Mouse (Mus musculus): Measurements from ENCODE around the gene Atp8b2. TPM values are rescaled to one million over a fixed set of nuclear protein-coding genes. Genes with fewer than 3 reads are reported as not detected.

Atp8b2 gene
- total RNA-seq, 2 experiments from 2014 or later, result 39.5 to 45.4 TPM

DNA sequence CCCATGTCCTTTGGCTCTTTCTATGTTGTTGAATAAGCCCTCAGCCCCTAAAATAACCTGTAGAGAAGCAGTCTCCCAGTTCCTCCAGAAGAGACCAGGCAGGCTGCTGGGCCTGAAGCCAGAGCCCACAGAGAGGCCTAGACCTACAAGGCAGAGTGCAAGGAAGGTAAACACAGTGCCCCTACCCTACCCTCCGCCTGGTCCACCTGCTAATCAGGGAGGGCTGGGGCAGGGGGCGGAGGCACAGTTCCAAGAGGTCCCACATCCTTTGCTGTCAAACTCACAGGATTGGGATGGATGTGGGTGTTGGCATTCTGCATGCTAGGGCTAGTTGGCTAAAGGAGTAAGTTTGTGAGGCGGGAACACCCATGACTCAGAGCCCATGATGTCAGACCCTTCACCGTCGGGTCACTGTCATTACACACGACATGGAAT is 51.2 kb downstream of the Atp8b2 start:
- intact Hi-C loops (cut with DNase I), result loop anchor here (2.0 to 5.0 kb wide), 2 partner anchors 35 to 51 kb away; no protein-coding TSS in a partner anchor
- DNase-seq, result no peak

DNA sequence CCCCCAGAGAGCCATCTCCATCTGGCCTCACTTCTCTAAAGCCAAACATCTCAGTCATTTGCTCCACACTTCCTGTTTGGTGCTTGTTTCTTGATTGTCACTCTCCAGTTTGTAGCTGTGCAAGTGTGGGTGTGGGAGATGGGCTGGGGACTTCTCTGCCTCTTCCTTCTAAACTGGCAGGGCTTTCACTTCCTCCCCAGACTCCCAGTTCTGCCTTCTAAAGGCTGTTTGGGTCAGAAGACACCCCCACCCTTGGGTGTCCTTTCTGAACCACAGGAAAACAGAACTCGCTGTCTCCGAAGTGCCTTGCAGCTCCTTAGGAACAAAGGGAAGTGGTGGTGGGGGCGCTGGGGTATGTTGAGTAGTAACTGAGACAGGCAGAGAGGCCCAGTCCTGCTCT is 52.1 kb downstream of the Atp8b2 start:
- intact Hi-C loops (cut with DNase I), result loop anchor here (5.0 kb wide), 1 partner anchor 34 kb away; no protein-coding TSS in a partner anchor
- DNase-seq, result no peak

DNA sequence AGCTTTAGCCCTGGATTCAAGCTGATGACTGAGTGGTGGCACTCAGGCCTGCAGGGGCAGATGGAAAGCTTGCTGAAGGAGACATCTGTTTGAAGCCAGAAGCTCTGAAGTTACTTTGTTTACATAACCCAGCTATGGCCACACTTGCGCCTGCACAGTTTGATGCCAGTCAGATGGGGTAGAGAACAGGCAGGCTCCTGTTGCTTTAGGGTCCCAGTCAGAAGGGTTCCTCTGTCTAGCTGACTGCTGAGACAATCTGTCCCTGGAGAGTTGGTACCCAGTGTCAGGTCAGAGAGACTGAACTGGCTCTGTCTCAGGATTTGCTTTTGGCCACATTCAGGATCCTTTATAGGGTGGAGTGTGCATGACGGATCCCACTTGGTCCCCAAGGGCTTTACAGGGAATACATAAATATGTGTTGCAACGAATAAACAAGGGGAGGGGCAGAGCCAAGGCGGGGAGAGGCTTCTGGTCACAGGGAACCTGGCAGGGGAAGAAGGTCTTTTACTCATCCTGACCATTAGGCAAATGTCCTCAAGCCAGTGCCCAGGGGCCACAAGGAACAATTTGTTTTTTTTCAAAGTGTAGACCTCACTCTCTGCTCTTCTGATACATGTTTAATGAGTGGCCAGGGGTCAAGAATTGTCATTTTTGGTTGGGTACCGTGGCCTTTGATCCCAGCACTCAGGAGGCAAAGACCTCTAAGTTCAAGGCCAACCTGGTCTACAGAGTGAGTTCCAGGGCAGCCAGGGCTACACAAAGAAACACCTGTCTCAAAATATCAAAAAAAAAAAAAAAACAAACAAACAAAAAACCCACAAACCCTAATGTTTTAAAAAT is 53.4 kb downstream of the Atp8b2 start:
- no peak for DNase-seq
- intact Hi-C loops (cut with DNase I), result loop anchor here (5.0 kb wide), 1 partner anchor 33 kb away; no protein-coding TSS in a partner anchor

DNA sequence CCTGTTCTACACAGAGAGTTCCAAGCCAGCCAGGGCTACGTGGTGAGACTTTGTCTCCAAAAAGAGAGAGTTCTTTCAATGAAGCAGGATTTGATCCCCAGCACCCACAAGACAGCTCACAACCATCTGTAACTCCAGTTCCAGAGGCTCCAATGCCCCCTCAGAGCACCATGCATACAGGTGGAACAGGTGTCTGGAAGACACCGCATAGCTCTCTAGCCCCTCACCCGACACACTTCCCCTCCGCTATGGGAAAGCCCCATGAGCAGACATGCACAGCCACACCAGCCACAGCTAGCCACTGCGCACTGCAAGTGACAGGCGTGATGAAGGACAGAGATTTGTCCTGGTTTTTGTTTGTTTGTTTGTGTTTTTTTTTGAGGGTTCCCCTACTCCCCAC is 54.5 kb downstream of the Atp8b2 start:
- intact Hi-C loops (cut with DNase I), result no loop called here
- no peak for DNase-seq

DNA sequence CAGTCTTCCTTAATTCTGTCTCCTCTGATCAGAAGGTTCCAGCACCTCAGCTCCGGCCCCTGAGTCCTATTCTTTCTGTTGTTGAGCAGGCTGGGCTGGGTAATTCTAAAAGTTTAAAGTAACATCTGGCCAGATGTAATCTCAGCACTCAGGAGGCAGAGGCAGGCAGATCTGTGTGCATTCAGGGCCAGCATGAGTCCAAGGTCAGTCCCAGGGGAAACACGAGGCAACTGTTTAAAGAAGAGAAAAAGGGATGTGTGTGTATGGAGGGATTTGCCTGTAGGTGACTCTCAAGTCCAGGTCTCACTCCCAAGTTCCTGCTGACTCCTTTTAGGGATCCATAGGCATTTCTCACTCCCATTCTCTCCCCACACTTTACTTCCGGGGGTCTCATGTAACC is 55.5 kb downstream of the Atp8b2 start:
- intact Hi-C loops (cut with DNase I), result no loop called here
- DNase-seq, result no peak

DNA sequence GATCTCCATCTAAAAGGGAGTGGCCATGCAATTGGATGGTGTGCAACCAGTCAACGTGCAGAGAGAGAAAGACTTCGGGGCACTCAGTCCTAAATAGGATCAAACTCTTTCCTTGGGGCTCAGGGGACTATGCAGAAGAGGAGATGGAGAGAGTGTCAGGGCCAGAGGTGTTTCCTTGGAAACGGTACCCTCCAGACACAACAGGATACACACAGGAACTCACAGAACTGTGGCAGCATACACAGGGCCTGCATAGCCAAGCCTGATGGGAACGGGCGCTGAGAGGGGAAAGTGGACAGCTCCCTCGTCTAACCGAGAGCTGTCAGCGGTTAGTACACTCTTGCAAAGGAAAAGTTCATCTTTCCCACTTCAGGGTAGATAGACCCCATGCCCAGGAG is 63.8 kb downstream of the Atp8b2 start:
- intact Hi-C loops (cut with DNase I), result no loop called here
- DNase-seq, result no peak

DNA sequence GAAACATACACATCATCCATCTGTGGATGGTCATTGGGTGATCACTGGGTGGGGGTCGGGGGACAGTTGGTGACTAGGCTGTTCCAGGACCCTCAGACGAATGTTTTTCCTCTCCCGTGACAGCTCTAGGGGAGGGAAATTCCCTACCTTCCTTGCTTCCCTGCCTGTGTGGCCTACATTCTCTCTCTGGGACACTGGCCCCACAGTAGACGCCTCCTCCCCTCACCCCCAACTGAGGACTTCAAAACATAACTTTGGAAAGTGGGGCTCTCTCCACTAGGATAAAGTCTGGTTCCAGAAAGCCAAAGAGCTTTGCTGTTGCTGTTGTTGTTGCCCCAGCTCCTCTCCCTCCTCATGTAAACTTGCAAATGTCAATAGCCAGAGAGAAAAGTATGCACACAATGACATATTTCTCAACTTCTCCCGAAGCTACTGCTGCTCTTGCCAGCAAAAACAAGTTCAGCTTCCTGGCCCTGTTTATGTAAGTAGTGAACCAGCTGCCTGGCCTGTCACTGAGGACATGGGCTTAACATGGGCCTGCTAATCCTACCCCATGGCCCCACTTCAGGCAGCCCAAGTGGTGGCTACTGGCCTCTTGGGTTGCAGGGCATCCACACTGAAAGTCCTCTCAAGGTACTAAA is 64.3 kb downstream of the Atp8b2 start:
- intact Hi-C loops (cut with DNase I), result no loop called here

DNA sequence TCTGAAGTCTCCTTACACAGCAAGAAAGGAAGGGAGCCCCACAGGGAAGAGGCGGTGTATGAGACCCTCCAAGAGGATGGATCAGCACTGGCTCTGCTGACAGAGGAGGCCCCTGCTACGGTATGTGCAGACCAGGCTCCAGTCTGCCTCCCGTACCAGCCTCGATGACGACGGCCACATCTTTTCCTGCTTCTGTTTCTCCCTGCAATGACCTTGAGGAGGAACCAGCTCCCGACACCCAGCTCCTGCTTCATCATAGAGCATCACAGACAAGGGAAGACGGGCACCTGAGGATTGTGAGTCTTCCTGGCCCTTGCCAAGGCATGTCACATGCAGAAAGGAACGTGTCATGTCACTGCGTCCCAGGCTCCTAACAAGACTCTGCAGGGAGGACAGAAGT is 65.3 kb downstream of the Atp8b2 start:
- no peak for DNase-seq
- intact Hi-C loops (cut with DNase I), result no loop called here

More for the DNA sequence above, 64.3 kb downstream of the Atp8b2 start:
- DNase-seq, result peak; percentile 37 to 46

DNA sequence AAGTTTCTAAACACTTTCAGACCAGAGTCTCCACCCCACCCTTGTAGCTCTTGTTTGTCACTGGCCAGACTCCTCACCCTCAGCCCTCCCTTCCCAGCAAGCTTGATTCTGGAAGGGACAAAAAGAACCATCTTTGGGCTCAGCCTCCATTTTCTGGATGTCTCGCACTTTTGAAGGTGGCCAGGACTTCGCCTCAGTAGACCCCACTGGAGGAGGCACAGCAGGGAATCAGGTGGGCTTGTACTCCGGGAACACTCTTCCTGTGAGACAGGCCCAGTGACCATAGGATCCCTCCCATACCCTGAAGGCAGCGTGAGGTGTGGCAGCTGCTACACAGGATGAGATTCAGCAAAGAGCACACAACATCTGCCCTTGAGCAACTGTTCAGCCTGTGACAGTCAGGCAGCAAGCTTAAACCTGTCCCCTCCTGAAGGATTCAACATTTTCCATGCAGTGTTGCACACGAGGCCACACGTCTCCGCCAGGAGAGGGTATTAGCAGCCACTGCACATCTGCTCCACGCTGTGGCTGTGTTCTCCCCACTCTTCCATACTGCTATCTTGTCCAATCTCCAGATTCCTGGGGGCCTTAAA is 66.0 kb downstream of the Atp8b2 start:
- intact Hi-C loops (cut with DNase I), result no loop called here
- no peak for DNase-seq

DNA sequence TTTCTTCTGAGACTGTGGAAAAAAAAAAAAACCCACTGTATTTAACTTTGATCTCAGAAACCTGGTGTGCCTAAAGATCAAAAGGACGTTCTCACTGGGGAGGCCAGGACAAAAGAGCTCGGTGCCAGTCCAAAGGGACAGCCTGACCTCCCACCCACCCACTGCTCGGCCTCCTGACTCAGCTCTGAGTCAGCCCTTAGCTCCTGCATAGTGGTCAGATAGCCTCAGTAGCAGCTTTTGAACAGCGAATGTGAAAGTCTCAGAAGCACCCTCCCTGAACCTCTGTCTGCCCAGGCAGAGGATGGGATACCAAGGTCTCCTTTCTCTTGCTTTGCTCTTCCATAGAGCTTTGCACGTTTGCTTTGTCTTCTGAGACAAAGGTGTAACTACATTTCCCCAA is 66.7 kb downstream of the Atp8b2 start:
- intact Hi-C loops (cut with DNase I), result no loop called here
- DNase-seq, result no peak

DNA sequence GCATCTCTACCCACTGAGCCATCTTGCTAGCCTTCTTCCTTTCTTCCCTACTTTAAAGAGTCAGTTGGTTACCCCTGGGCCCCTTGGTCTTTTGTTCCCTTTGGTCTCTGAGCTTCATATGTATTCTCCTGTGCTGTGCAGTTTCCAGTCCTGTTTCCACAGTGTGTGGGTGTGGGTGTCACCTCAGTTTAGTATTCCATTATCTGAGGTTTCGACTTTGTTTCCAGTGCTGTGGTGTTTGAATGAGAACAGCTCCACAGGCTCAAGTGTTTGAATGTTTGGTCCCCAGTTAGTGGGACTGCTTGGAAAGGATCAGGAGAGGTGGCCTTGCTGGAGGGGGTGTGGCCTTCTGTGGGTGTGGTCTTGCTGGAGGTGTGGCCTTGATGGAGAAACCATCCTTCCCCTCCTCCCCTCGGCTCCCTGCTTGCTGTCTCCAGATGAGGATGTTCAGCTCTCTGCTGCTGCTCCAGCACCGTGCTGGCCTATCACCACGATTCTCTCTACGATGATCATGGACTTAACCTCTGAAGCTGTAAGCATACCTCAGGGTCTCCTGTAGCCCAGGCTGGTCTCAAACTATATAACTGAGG is 70.7 kb downstream of the Atp8b2 start:
- intact Hi-C loops (cut with DNase I), result no loop called here
- no peak for DNase-seq

DNA sequence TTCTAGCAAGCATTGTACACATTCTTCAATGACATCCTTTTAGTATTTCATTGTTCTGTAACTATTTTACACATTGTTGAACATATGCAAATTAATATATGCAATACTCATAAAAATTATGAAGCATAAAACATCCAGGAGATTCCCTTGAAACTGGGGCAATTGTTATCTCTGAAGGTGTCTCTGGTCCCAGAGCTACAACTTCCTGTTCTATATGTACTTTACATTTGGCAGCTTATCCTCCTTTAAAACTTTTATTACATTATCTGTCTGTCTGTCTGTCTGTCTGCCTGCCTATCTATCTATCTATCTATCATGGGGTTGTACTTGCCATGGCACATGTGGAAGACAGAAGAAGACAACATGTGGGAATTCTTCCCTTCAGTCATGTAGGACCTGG is 71.6 kb downstream of the Atp8b2 start:
- no peak for DNase-seq
- intact Hi-C loops (cut with DNase I), result no loop called here

DNA sequence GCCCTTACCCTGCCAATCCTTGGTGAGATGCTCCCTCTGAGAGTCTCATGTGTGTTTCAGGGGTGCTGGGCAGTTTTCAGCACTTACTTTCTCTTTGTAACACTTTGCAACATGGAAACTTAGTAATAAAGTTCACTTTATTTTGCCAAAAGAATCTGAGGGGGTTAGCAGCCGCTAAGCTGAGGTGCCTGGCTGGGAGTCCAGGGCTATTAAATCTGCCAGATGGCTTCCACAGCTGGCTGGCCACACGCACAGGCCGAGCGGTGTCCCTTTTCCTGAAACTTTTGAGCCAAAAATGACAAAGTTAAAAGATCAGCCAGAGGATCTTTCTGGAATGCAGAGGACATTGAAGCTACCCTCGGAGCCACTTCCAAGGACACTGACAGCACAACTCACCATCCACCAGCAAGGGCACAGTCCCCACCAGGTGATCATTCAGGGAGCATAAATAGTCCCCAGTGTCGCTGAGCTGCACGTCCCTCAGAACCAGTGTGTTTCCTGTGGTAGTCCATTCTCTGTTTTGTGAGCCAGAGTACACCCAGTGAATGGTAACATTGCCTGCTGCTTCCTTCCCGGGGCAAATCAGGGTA is 73.4 kb downstream of the Atp8b2 start:
- no peak for DNase-seq

More for the DNA sequence above, 73.4 kb downstream of the Atp8b2 start:
- intact Hi-C loops (cut with DNase I), result no loop called here

Small RNAs within 50 kb of the gene (microRNA-seq; reads per million reads assigned to microRNA genes)
- gene Mir7669, result 0.60 to 0.81 reads per million in 2 experiments

Other genes with a start within 250 kb of the Atp8b2 start
- 10 to 100 TPM; 12.5 to 13.5 TPM for gene Adar, start 248.5 kb downstream of the Atp8b2 start, total RNA-seq (2021)
- under 1 TPM; 0.20 to 0.29 TPM for gene Chrnb2, start 198.9 kb downstream of the Atp8b2 start, total RNA-seq (2021)
- 10 to 100 TPM; 28.0 to 28.6 TPM for gene Ube2q1, start 189.9 kb downstream of the Atp8b2 start, total RNA-seq (2021)
- gene She, start 132.1 kb downstream of the Atp8b2 start, total RNA-seq (2021), result 10 to 100 TPM; 18.1 TPM
- gene Il6ra, start 50.3 kb downstream of the Atp8b2 start, total RNA-seq (2021), result 1 to 10 TPM; 4.9 to 5.5 TPM
- gene Hax1, start 35.3 kb upstream of the Atp8b2 start, total RNA-seq (2021), result 10 to 100 TPM; 41.7 to 48.2 TPM
- 10 to 100 TPM; 60.6 to 67.1 TPM for gene 4933434E20Rik, start 88.1 kb upstream of the Atp8b2 start, total RNA-seq (2021)
- gene Ubap2l, start 89.1 kb upstream of the Atp8b2 start, total RNA-seq (2021), result 100 to 1,000 TPM; 119 to 130 TPM
- 10 to 100 TPM; 71.0 to 71.4 TPM for gene Tpm3, start 109.1 kb upstream of the Atp8b2 start, total RNA-seq (2021)
- under 1 TPM; 0.12 to 0.14 TPM for gene Nup210l, start 140.6 kb upstream of the Atp8b2 start, total RNA-seq (2021)